8 mouse cellular contexts compared by ENCODE assay signal in the genomic region with DNA sequence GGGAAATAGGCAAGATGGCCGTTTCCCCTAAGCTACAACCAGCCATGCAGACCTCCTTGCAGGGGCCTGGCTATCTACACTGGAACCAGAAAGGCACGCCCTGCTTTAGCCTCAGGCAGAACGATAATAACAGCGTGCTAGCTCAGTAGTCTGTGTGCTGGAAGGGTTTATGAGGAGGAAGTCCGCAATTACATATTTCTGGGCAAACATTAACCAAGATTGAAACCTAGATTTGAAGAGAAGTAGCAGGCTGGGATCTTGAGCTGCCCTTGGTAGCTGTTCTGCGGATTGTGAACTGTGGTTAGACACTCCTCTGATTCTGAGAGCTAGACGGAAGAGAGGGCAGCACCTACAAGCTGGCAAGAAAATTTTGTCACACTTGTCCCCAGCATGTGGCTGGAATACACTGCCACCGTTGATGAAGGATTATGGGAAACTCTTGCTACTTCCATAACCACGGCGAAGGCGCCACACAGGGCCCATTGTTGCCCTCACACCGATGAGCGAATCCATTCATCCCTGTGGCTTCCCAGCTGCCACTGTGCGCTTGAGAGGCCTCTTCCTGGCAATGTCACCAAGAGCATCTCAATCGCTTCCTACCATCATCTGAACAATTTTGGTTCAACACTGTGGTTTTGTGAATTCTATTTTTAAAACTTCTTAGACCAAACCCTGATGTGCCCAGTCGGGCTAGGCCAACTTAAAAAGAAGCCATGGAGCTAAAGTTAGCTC. TPM values are rescaled to one million over a fixed set of nuclear protein-coding genes. Genes with fewer than 3 reads are reported as not detected.
DNase-seq lines count a peak whose midpoint lies in the region; ATAC-seq lines count a peak whose summit lies in the region.

No protein-coding gene starts in this region.

- H3K4me3 ChIP-seq in liver, embryonic 11.5 days (ENCODE audit: low read depth, low read length) = no peak overlapping the region

- ATAC-seq in granulocyte monocyte progenitor cell, adult 5-6 weeks (replicated peaks; ENCODE audit: poor library complexity, severe bottlenecking) = peak; percentile 81
- ATAC-seq in liver, embryonic 11.5 days (replicated peaks; ENCODE audit: low FRiP score) = peak; percentile 93

- H3K9ac ChIP-seq in liver, embryonic 11.5 days (ENCODE audit: low read depth, low read length) = no peak overlapping the region

- WGBS in liver, embryonic 11.5 days = 62% methylated on average over 16 of the region's 16 CpGs

- H3K36me3 ChIP-seq in liver, embryonic 11.5 days (ENCODE audit: control insufficient read depth, insufficient read depth, low read length) = no peaks in the 10 kb centered on the region
- H3K36me3 ChIP-seq in splenic B cell, adult 2 months (ENCODE audit: control insufficient read depth, insufficient read depth, low read length, poor library complexity, severe bottlenecking) = no peaks in the 10 kb centered on the region

- DNase-seq in right cerebral cortex, adult 18-20 months = peak; percentile 19
- DNase-seq in right cerebral cortex, postnatal 14 days = no peak
- DNase-seq in liver, embryonic 11.5 days (ENCODE audit: low spot score) = no peak
- peak; percentile 20 for DNase-seq in splenic B cell, adult 2 months (ENCODE audit: low read depth, low spot score)
- no peak for DNase-seq in neural tube, embryonic 10.5 days (ENCODE audit: extremely low spot score, low spot score)
- no peak for DNase-seq in adrenal gland, postnatal 36 days
- DNase-seq in layer of hippocampus, adult 9-10 months (ENCODE audit: low spot score) = no peak

- no peak overlapping the region for H3K27ac ChIP-seq in liver, embryonic 11.5 days (ENCODE audit: low read depth, low read length)

- H3K4me1 ChIP-seq in liver, embryonic 11.5 days (replicated peaks; ENCODE audit: control insufficient read depth, insufficient read depth, low read length) = peaks cover 5% of the 10 kb centered on the region

- H3K27me3 ChIP-seq in liver, embryonic 11.5 days (replicated peaks; ENCODE audit: control insufficient read depth, insufficient read depth, low read length) = no peaks in the 10 kb centered on the region
- no peaks in the 10 kb centered on the region for H3K27me3 ChIP-seq in splenic B cell, adult 2 months (ENCODE audit: control insufficient read depth, insufficient read depth, low read length, poor library complexity, severe bottlenecking)

- no peaks in the 10 kb centered on the region for H3K9me3 ChIP-seq in liver, embryonic 11.5 days (ENCODE audit: control insufficient read depth, low read length)

- H3K4me2 ChIP-seq in liver, embryonic 11.5 days = no peak overlapping the region

RNA-seq across cellular contexts. Expression of a gene that starts 23.9 kb away (rescaled TPM):
- total RNA-seq in granulocyte monocyte progenitor cell, adult 5-6 weeks (2014; fragmentation: Nextera tagmentation) = not detected in 2 replicates
- total RNA-seq in granulocyte monocyte progenitor cell, adult 5-6 weeks (2017) = 14.9 and 28.1 TPM in 2 replicates
- 3.7 and 4.8 TPM in 2 replicates for polyA plus RNA-seq in liver, embryonic 11.5 days (2014; fragmentation: Nextera tagmentation; extraction: Ambion mirVana)
- total RNA-seq in adrenal gland, postnatal 36 days (2021) = under 1 TPM in 1 of 2 experiments, not detected in 1; 0.36 TPM

Comparison
In these comparisons a context has a peak if more than half of its experiments do, and no peak if none do; other contexts are left out.
1. DNase-seq: peak in right cerebral cortex, adult 18-20 months (single experiment) and splenic B cell, adult 2 months (single experiment); none in right cerebral cortex, postnatal 14 days (single experiment), liver, embryonic 11.5 days (single experiment), neural tube, embryonic 10.5 days (single experiment), adrenal gland, postnatal 36 days (0 of 2) and layer of hippocampus, adult 9-10 months (single experiment).